Mouse (Mus musculus) NIH3T3 (cell line): Measurements from ENCODE around the gene Erbb3.

ENCODE experiments used
- DNase-seq: peaks from one replicate; pipeline ENCODE4 v3.0.0-alpha.2; 2012; ENCODE audit warnings: low read depth

Gene Erbb3

GRCm38 (mm10) chr10:128612433-128613153 is 23.1 kb upstream of the Erbb3 start:
- DNase-seq = peak; percentile 95

- DNase-seq = no peak
Measured at GRCm38 (mm10) chr10:128606483-128606882, 17.0 kb upstream of the Erbb3 start.

- DNase-seq = no peak
Measured at GRCm38 (mm10) chr10:128602470-128603128, 13.1 kb upstream of the Erbb3 start.

GRCm38 (mm10) chr10:128601499-128601898 is 12.0 kb upstream of the Erbb3 start:
- DNase-seq = no peak

GRCm38 (mm10) chr10:128598476-128598875 is 9.0 kb upstream of the Erbb3 start:
- no peak for DNase-seq

- DNase-seq = no peak
Measured at GRCm38 (mm10) chr10:128592797-128593196, 3.3 kb upstream of the Erbb3 start.

- DNase-seq = no peak
Measured at GRCm38 (mm10) chr10:128591436-128591835, 2.0 kb upstream of the Erbb3 start.

GRCm38 (mm10) chr10:128590193-128590690 is 790 bp upstream of the Erbb3 start:
- DNase-seq = peak; percentile 78

GRCm38 (mm10) chr10:128588775-128589463 is 533 bp downstream of the Erbb3 start:
- DNase-seq = no peak

GRCm38 (mm10) chr10:128588136-128588535 is 1.3 kb downstream of the Erbb3 start:
- DNase-seq = no peak

- no peak for DNase-seq
Measured at GRCm38 (mm10) chr10:128587697-128588096, 1.8 kb downstream of the Erbb3 start.

- no peak for DNase-seq
Measured at GRCm38 (mm10) chr10:128587120-128587519, 2.3 kb downstream of the Erbb3 start.

GRCm38 (mm10) chr10:128586546-128586945 is 2.9 kb downstream of the Erbb3 start:
- DNase-seq = no peak

- DNase-seq = no peak
Measured at GRCm38 (mm10) chr10:128584386-128584785, 5.1 kb downstream of the Erbb3 start.

- peak; percentile 39 for DNase-seq
Measured at GRCm38 (mm10) chr10:128583644-128584043, 5.8 kb downstream of the Erbb3 start.

GRCm38 (mm10) chr10:128579731-128580130 is 9.7 kb downstream of the Erbb3 start:
- DNase-seq = no peak

- DNase-seq = no peak
Measured at GRCm38 (mm10) chr10:128579298-128579697, 10.2 kb downstream of the Erbb3 start.

- no peak for DNase-seq
Measured at GRCm38 (mm10) chr10:128578330-128578729, 11.1 kb downstream of the Erbb3 start.

- DNase-seq = peak; percentile 34
Measured at GRCm38 (mm10) chr10:128575063-128575462, 14.4 kb downstream of the Erbb3 start.

- peak; percentile 100 for DNase-seq
Measured at GRCm38 (mm10) chr10:128565788-128566531, 23.5 kb downstream of the Erbb3 start, which contains the start of gene Pa2g4. Gene Pa2g4 (minus strand): TSS chr10:128565987.

GRCm38 (mm10) chr10:128565206-128565787 is 24.2 kb downstream of the Erbb3 start:
- peak; percentile 31 for DNase-seq

GRCm38 (mm10) chr10:128563544-128563943 is 25.9 kb downstream of the Erbb3 start:
- DNase-seq = no peak
